Mouse (Mus musculus) left cerebral cortex, adult 18-20 months (tissue): ENCODE measurements around the gene Sidt2. TPM values are rescaled to one million over a fixed set of nuclear protein-coding genes. Genes with fewer than 3 reads are reported as not detected.

Experiments
- DNase-seq, 2 experiments: peaks; one replicate each; pipeline ENCODE4 v3.0.0; 2021 to 2022; ENCODE audit warnings: low spot score in 2 of 2, mixed read lengths in 1 of 2
- total RNA-seq, 2 experiments: library from RNA; stranded (reverse); gene quantifications; 2 replicates each; pipeline ENCODE4 v1.2.3; 2021

Gene Sidt2
- total RNA-seq, 2 experiments from 2014 or later: 78.5 to 80.9 TPM

- no peak for DNase-seq
Measured at GRCm38 (mm10) chr9:45952057-45952456, 3.0 kb downstream of the Sidt2 start.

- DNase-seq: no peak
Measured at GRCm38 (mm10) chr9:45946872-45947183, 8.2 kb downstream of the Sidt2 start.

- no peak for DNase-seq
Measured at GRCm38 (mm10) chr9:45946182-45946871, 8.7 kb downstream of the Sidt2 start.

GRCm38 (mm10) chr9:45945721-45946120, 9.3 kb downstream of the Sidt2 start:
- DNase-seq: no peak

- DNase-seq: no peak
Measured at GRCm38 (mm10) chr9:45944506-45945400, 10.3 kb downstream of the Sidt2 start.

- DNase-seq: no peak
Measured at GRCm38 (mm10) chr9:45943628-45944505, 11.2 kb downstream of the Sidt2 start.

- DNase-seq: no peak
Measured at GRCm38 (mm10) chr9:45942916-45943315, 12.1 kb downstream of the Sidt2 start.

- no peak for DNase-seq
Measured at GRCm38 (mm10) chr9:45942464-45942863, 12.6 kb downstream of the Sidt2 start.

- DNase-seq: no peak
Measured at GRCm38 (mm10) chr9:45941329-45941888, 13.6 kb downstream of the Sidt2 start.

GRCm38 (mm10) chr9:45939794-45940193, 15.3 kb downstream of the Sidt2 start:
- no peak for DNase-seq

- no peak for DNase-seq
Measured at GRCm38 (mm10) chr9:45938952-45939637, 16.0 kb downstream of the Sidt2 start.

GRCm38 (mm10) chr9:45938088-45938487, 17.0 kb downstream of the Sidt2 start:
- DNase-seq: no peak

GRCm38 (mm10) chr9:45936883-45937282, 18.2 kb downstream of the Sidt2 start:
- DNase-seq: peak; percentile 38 to 43

GRCm38 (mm10) chr9:45935628-45936210, 19.3 kb downstream of the Sidt2 start, which contains the start of gene Tagln:
Gene Tagln (minus strand): TSS chr9:45936058.
- DNase-seq: no peak

GRCm38 (mm10) chr9:45932571-45933415, 22.3 kb downstream of the Sidt2 start:
- DNase-seq: peak in 1 of 2 experiments; percentile 42

GRCm38 (mm10) chr9:45931958-45932357, 23.1 kb downstream of the Sidt2 start:
- no peak for DNase-seq

GRCm38 (mm10) chr9:45929285-45929684, 25.8 kb downstream of the Sidt2 start:
- DNase-seq: no peak

- no peak for DNase-seq
Measured at GRCm38 (mm10) chr9:45919895-45920294, 35.2 kb downstream of the Sidt2 start.
